Mouse (Mus musculus) bone marrow macrophage, adult 2 months (primary cell): ENCODE measurements around the gene Bdnf.

ENCODE experiments used
- CTCF ChIP-seq: IDR thresholded peaks from 2 replicates; pipeline ENCODE4 v1.5.1; 2012; ENCODE audit warnings: low read depth, mild to moderate bottlenecking, low read length, moderate library complexity
- POLR2A ChIP-seq: IDR thresholded peaks from 2 replicates; pipeline ENCODE4 v1.6.1; 2012; ENCODE audit warnings: mild to moderate bottlenecking, low read depth, low read length, borderline replicate concordance

- no peak for TF ChIP-seq CTCF
- TF ChIP-seq POLR2A = no peak
Measured at GRCm38 (mm10) chr2:109748815-109749214, 74.3 kb downstream of the Bdnf start.
